Mouse (Mus musculus) mature B cell (primary cell): ENCODE results near the gene Tfam.

Source experiments
- in situ Hi-C: fragments of 300-500 bp; cut with MboI; formaldehyde crosslinking; loops from 2 replicates; pipeline ENCODE4 v1.14.3; 2019

The Tfam gene

GRCm38 (mm10) chr10:71238240-71238554 is at the start of gene Tfam:
Tfam (minus strand) TSS chr10:71238280.
- in situ Hi-C loops, result no loop called here

- in situ Hi-C loops, result no loop called here
Observed at GRCm38 (mm10) chr10:71285126-71285580, 47.1 kb upstream of the Tfam start, which contains the start of gene Ube2d1. Ube2d1 (minus strand) TSS chr10:71285262.

- in situ Hi-C loops, result no loop called here
Observed at GRCm38 (mm10) chr10:71284511-71285125, 46.5 kb upstream of the Tfam start.

GRCm38 (mm10) chr10:71284131-71284510 is 46.0 kb upstream of the Tfam start:
- in situ Hi-C loops, result no loop called here

GRCm38 (mm10) chr10:71273008-71273739 is 35.1 kb upstream of the Tfam start:
- in situ Hi-C loops, result no loop called here

GRCm38 (mm10) chr10:71267973-71268372 is 29.9 kb upstream of the Tfam start:
- in situ Hi-C loops, result no loop called here

- in situ Hi-C loops, result no loop called here
Observed at GRCm38 (mm10) chr10:71267511-71267910, 29.4 kb upstream of the Tfam start.

GRCm38 (mm10) chr10:71265067-71265466 is 27.0 kb upstream of the Tfam start:
- in situ Hi-C loops, result no loop called here

GRCm38 (mm10) chr10:71261637-71262036 is 23.6 kb upstream of the Tfam start:
- in situ Hi-C loops, result no loop called here

- in situ Hi-C loops, result no loop called here
Observed at GRCm38 (mm10) chr10:71258943-71259342, 20.9 kb upstream of the Tfam start.

- in situ Hi-C loops, result no loop called here
Observed at GRCm38 (mm10) chr10:71258516-71258915, 20.4 kb upstream of the Tfam start.

- in situ Hi-C loops, result no loop called here
Observed at GRCm38 (mm10) chr10:71253147-71253546, 15.1 kb upstream of the Tfam start.

GRCm38 (mm10) chr10:71252421-71252820 is 14.3 kb upstream of the Tfam start:
- in situ Hi-C loops, result no loop called here

- in situ Hi-C loops, result no loop called here
Observed at GRCm38 (mm10) chr10:71251846-71252245, 13.8 kb upstream of the Tfam start.

- in situ Hi-C loops, result no loop called here
Observed at GRCm38 (mm10) chr10:71251256-71251655, 13.2 kb upstream of the Tfam start.

GRCm38 (mm10) chr10:71250472-71250871 is 12.4 kb upstream of the Tfam start:
- in situ Hi-C loops, result no loop called here

GRCm38 (mm10) chr10:71249086-71249880 is 11.2 kb upstream of the Tfam start:
- in situ Hi-C loops, result no loop called here

- in situ Hi-C loops, result no loop called here
Observed at GRCm38 (mm10) chr10:71246956-71247355, 8.9 kb upstream of the Tfam start.

GRCm38 (mm10) chr10:71239479-71240120 is 1.5 kb upstream of the Tfam start:
- in situ Hi-C loops, result no loop called here

GRCm38 (mm10) chr10:71237516-71238239 is 402 bp downstream of the Tfam start:
- in situ Hi-C loops, result no loop called here

GRCm38 (mm10) chr10:71234071-71234470 is 4.0 kb downstream of the Tfam start:
- in situ Hi-C loops, result no loop called here

- in situ Hi-C loops, result no loop called here
Observed at GRCm38 (mm10) chr10:71225894-71226293, 12.2 kb downstream of the Tfam start.
